Mouse (Mus musculus) NIH3T3 (cell line): Measurements from ENCODE around the gene Olfr1404.
"Not testable (repeated sequence)": the region's sequence is repeated elsewhere in the genome, so short reads cannot be mapped to it uniquely, and the experiment has no call there.

Experiments used
- DNase-seq: peaks from one replicate; pipeline ENCODE4 v3.0.0-alpha.2; 2012; ENCODE audit warnings: low read depth

Olfr1404 gene

DNA sequence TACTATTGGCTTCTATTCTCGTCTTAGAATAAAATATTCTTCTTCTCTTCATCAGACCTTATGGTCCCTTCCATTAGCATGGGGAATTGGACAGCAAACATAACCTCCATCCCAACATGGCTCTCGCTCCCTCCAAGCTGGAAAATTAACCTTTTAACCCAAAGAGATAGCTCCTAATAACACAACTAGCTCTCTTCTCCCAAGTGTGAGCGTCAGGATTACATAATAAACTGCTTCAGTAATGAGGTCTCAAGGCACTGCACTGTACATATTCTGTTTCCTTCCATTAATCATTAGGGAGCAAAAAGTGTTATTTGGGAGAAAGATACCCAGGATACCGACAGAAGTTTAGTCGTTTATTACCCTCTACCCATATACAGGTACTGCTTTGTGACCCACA, at the start of gene Olfr1404:
TSS of gene Olfr1404 (plus strand) at position 301 of the 400 bp plus-strand sequence.
- DNase-seq = no peak

DNA sequence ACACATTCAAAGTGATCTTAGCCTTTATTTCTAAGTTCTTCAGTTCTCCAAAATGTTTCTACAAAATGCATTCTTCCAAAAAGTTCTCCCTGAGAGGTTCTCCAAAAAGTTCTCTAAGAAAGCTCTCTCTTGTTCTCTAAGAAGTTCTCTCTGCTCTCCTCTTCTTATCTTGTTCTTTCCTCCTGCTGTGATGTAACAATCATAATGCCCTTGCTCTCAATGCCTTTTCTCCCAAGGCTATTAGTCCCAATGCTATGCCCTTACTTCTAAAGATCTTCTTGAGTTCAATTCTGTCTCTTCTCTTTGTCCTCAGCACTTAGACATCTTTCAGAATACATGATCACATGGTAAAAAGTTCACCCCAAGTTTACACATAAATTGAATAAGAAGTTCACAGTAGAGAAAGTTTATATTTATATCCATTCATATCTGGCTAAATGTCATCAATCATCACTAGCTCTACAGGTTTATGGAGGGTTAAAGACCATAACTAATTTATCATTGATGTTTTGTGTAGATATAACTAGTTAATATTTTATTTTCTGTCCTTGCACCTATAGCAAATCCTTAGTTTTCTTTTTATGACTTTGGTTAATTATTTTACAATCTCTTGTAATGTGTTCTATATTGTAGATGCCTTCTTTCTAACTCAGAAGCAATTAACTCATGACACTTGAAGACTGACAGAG, 37.9 kb upstream of the Olfr1404 start:
- DNase-seq = no peak

- no peak for DNase-seq
These were observed 21.7 kb upstream of the Olfr1404 start, which contains the start of gene Olfr1406 for GRCm38 (mm10) chr1:173190540-173190939. Gene Olfr1406, minus strand, starts transcription at chr1:173190640.

DNA sequence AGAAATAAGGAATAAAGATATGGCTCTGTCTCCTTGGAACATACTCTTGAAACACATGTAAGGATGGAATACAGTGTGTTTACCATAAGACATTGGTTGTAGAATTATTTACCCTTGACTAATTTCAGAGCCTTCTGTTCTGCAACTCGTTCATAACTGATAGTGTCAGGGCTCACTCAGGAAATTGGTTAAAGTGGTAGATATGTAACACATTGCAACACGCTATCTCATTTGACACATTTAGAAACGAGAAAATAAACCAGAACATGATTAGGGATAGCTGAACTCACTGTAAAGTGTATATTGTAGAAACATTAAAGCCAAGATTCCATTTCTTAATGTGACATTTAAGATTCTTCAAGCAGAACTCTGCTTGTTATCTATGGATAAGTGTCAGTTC, 20.1 kb upstream of the Olfr1404 start:
- DNase-seq = no peak

DNA sequence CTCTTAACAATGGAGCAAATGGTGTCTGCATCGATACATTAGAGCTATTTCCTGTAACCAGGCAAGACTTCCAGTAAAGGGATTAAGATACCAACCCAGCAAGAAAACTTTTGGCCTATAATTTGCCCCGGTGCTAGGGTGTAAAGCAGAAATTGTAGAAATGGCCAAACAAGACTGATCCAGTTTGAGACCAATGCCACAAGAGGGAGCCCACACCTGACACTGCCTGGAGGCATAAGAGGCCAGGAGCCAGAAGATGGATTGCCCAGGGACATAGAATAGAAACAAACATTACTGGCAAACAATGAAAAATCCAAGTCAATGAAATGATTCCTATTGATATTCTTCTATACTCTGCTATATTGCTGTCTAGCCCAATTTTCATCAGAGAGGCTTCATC, 15.8 kb upstream of the Olfr1404 start:
- DNase-seq = no peak

DNA sequence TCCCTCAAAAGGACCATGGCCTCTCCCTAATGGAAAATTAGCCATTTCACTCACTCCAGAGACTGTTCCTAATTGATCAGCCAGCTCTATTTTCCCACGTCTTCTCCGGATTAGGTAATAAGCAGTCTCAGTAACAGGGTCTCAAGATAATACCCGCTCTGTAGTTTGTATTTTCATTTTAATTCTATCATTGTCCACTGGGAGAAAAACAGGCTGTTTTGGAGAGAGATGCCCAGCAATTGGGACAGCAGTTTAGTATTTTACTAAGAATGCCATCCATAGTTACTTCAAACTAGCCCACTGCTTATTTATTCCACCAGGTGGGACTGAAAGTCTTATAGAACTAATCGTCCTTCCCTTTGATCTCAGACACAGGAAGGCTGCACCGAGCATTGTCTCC, 14.7 kb upstream of the Olfr1404 start, which contains the start of gene Olfr218:
TSS of gene Olfr218 (plus strand) at position 301 of the 400 bp plus-strand sequence.
- no peak for DNase-seq

- no peak for DNase-seq
These were observed 4.3 kb downstream of the Olfr1404 start for GRCm38 (mm10) chr1:173216481-173216880.

DNA sequence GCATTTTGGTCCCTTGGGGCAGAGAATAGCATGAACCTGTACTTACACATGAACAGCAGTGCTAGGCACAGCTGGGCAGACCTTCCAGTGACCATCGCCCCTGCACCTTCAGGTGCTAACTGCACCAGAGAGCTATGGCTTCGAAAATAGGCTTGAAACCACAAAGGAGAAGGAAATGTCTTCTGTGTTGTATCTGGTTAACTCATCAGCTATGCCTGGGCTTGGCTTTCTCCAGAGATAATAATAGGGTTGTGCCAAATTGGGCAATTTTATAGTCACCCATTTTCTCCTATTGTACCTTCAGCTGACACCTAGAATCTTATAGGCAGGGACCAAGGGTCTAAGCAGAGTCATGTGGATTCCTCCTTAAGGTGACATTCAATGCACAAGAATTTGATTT, 14.9 kb downstream of the Olfr1404 start, which contains the start of gene Fcer1a:
TSS of gene Fcer1a (minus strand) at position 134 of the 400 bp plus-strand sequence.
- no peak for DNase-seq

DNA sequence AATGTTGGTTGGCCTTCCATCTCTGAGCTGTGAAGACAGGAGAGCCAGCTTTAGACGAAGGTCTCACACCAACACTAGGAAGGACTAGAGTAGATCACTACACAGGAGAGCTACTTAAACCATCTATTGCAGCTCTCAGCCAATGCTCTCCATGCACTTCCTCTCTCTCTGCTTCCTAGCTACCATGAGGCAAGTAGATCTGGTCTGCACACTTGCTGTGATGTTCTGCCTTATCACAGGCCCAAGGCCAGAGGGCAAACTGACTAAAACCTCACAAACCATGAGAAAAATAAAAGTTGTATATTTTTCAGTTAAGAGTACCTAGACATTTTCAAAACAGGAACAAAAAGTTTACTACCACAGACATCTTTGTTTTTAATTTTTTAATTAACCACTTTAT, 24.8 kb downstream of the Olfr1404 start:
- not testable (repeated sequence) for DNase-seq

GRCm38 (mm10) chr1:173249888-173250287, 37.7 kb downstream of the Olfr1404 start:
- no peak for DNase-seq

- no peak for DNase-seq
These were observed 53.5 kb downstream of the Olfr1404 start, which contains the start of gene Olfr418 for GRCm38 (mm10) chr1:173265701-173266100. Gene Olfr418, plus strand, starts transcription at chr1:173266001.
